ENCODE assay signal across 21 mouse cellular contexts in genomic region chr9:20411460-20411859, GRCm38 (mm10). TPM values are rescaled to one million over a fixed set of nuclear protein-coding genes. Genes with fewer than 3 reads are reported as not detected.
DNase-seq lines count a peak whose midpoint lies in the region; ATAC-seq and TF ChIP-seq lines count a peak whose summit lies in the region.
"Had no signal": no experiment of that assay in that cellular context is flagged by ENCODE, and none has a peak within 500 bp of the region (broad histone marks: within the 10 kb centered on the region; RNA-seq: fewer than 3 reads in every experiment).

No protein-coding gene starts in this region.

- no peaks in the 10 kb centered on the region for H3K36me3 ChIP-seq in heart, adult 2 months (ENCODE audit: control insufficient read depth, insufficient read depth, low read length)
- H3K36me3 ChIP-seq in hindbrain, embryonic 16.5 days (ENCODE audit: control insufficient read depth, insufficient read depth, low read length), result no peaks in the 10 kb centered on the region
- H3K36me3 ChIP-seq: embryonic facial prominence, embryonic 10.5 days; embryonic facial prominence, embryonic 12.5 days; forebrain, embryonic 15.5 days had no signal

- H3K27ac ChIP-seq in heart, adult 2 months, result no peak overlapping the region
- H3K27ac ChIP-seq in hindbrain, embryonic 16.5 days (ENCODE audit: low read depth, low read length), result no peak overlapping the region
- H3K27ac ChIP-seq: embryonic facial prominence, embryonic 10.5 days; embryonic facial prominence, embryonic 12.5 days; forebrain, embryonic 13.5 days; forebrain, embryonic 15.5 days had no signal

- H3K27me3 ChIP-seq in heart, adult 2 months (ENCODE audit: control insufficient read depth, insufficient read depth, low read length), result no peaks in the 10 kb centered on the region
- no peaks in the 10 kb centered on the region for H3K27me3 ChIP-seq in hindbrain, embryonic 16.5 days (replicated peaks; ENCODE audit: control insufficient read depth, insufficient read depth, low read length)
- H3K27me3 ChIP-seq: embryonic facial prominence, embryonic 12.5 days; forebrain, embryonic 13.5 days; forebrain, embryonic 15.5 days; Patski had no signal

- no peak overlapping the region for H3K4me2 ChIP-seq in hindbrain, embryonic 16.5 days (ENCODE audit: low read length)
- H3K4me2 ChIP-seq: embryonic facial prominence, embryonic 12.5 days; forebrain, embryonic 13.5 days; forebrain, embryonic 15.5 days had no signal

- no peaks in the 10 kb centered on the region; the same call in 1 of the 2 replicates for H3K9me3 ChIP-seq in hindbrain, embryonic 16.5 days (ENCODE audit: control insufficient read depth, low read length)
- H3K9me3 ChIP-seq: embryonic facial prominence, embryonic 10.5 days; embryonic facial prominence, embryonic 12.5 days; forebrain, embryonic 13.5 days; forebrain, embryonic 15.5 days had no signal

- no peak for TF ChIP-seq EP300 in heart, adult 2 months (IDR thresholded peaks at IDR 0.05; ENCODE audit: insufficient read depth, low read depth, low read length)

- H3K79me2 ChIP-seq in heart, adult 2 months (replicated peaks; ENCODE audit: control insufficient read depth, insufficient read depth, low read length), result no peaks in the 10 kb centered on the region

- no peak for DNase-seq in heart, adult 2 months
- DNase-seq in heart, adult 18-20 months, result no peak
- DNase-seq in 416B (ENCODE audit: low read depth), result peak; percentile 16
- DNase-seq in ES-CJ7 (ENCODE audit: low read depth, low spot score), result peak; percentile 17
- peak; percentile 23 for DNase-seq in R1 (ENCODE audit: low read depth, low spot score)
- DNase-seq in left cerebral cortex, postnatal 25 days (ENCODE audit: low spot score in 2 of 2), result no peak
- DNase-seq: adrenal gland, adult 2 months; adrenal gland, postnatal 10 days; adrenal gland, postnatal 36 days; cerebellum, adult 11-12 months; cerebellum, adult 2 months; cerebellum, adult 9-10 months; cerebellum, postnatal 10 days; cerebellum, postnatal 25 days; forebrain, postnatal 0 days had no signal

- H3K4me1 ChIP-seq in heart, adult 2 months (ENCODE audit: control insufficient read depth, insufficient read depth, low read length), result no peaks in the 10 kb centered on the region; the same call in 1 of the 2 replicates
- no peaks in the 10 kb centered on the region for H3K4me1 ChIP-seq in hindbrain, embryonic 16.5 days (ENCODE audit: control insufficient read depth, insufficient read depth, low read depth, low read length)
- H3K4me1 ChIP-seq: embryonic facial prominence, embryonic 10.5 days; embryonic facial prominence, embryonic 12.5 days; forebrain, embryonic 13.5 days; forebrain, embryonic 15.5 days had no signal

- intact Hi-C loops in heart, adult 2 months (cut with DNase I), result no loop called here
- intact Hi-C loops in left cerebral cortex, postnatal 25 days (cut with DNase I), result no loop called here

- H3K4me3 ChIP-seq in heart, adult 2 months, result no peak overlapping the region
- H3K4me3 ChIP-seq in hindbrain, embryonic 16.5 days (ENCODE audit: low read length), result no peak overlapping the region
- H3K4me3 ChIP-seq: embryonic facial prominence, embryonic 10.5 days; embryonic facial prominence, embryonic 12.5 days; forebrain, embryonic 13.5 days; forebrain, embryonic 15.5 days had no signal

- no peak overlapping the region for H3K9ac ChIP-seq in heart, adult 2 months (ENCODE audit: low read depth, low read length)
- no peak overlapping the region for H3K9ac ChIP-seq in hindbrain, embryonic 16.5 days (ENCODE audit: low read depth, low read length)
- H3K9ac ChIP-seq: embryonic facial prominence, embryonic 12.5 days; forebrain, embryonic 13.5 days; forebrain, embryonic 15.5 days; forebrain, postnatal 0 days had no signal

- TF ChIP-seq CTCF in heart, adult 2 months (IDR thresholded peaks at IDR 0.05), result 0 out of 2 replicates have a peak, but pooled peaks have one; percentile 8

- no peak for TF ChIP-seq POLR2A in heart, adult 2 months (IDR thresholded peaks at IDR 0.05; ENCODE audit: insufficient read depth, low read depth, low read length)

- WGBS in heart, adult 2 months, result 35% methylated on average over 1 of the region's 1 CpGs
- 22% methylated on average over 1 of the region's 1 CpGs for WGBS in hindbrain, embryonic 16.5 days

- ATAC-seq in hindbrain, embryonic 16.5 days, result no peak
- ATAC-seq: forebrain, embryonic 13.5 days; forebrain, embryonic 15.5 days; forebrain, postnatal 0 days; Patski had no signal

RNA-seq across cellular contexts. Expression of gene Zfp560, which starts 26.5 kb away (rescaled TPM):
- 10 to 100 TPM in 1 of 2 experiments, 1 to 10 TPM in 1; 9.9 to 11.0 TPM for total RNA-seq in heart, adult 2 months (2021)
- 10.1 and 13.6 TPM in 2 replicates for polyA plus RNA-seq in heart, adult 2 months (2012; rRNA removed)
- 10 to 100 TPM; 11.2 to 12.9 TPM for total RNA-seq in heart, adult 18-20 months (2021)
- polyA plus RNA-seq in hindbrain, embryonic 16.5 days (2015; fragmentation: Nextera tagmentation; extraction: Ambion mirVana), result 34.5 and 37.4 TPM in 2 replicates
- total RNA-seq in left cerebral cortex, postnatal 25 days (2021), result 10 to 100 TPM in 1 of 2 experiments, 1 to 10 TPM in 1; 8.7 to 11.3 TPM

RNA-seq across cellular contexts. Expression of gene Zfp26, which starts 48.5 kb away (rescaled TPM):
- 1 to 10 TPM; 7.5 to 9.8 TPM for total RNA-seq in heart, adult 2 months (2021)
- 1.4 and 3.2 TPM in 2 replicates for polyA plus RNA-seq in heart, adult 2 months (2012; rRNA removed)
- 1 to 10 TPM; 7.4 to 9.2 TPM for total RNA-seq in heart, adult 18-20 months (2021)
- 12.3 and 13.8 TPM in 2 replicates for polyA plus RNA-seq in hindbrain, embryonic 16.5 days (2015; fragmentation: Nextera tagmentation; extraction: Ambion mirVana)
- 10 to 100 TPM; 23.6 to 25.7 TPM for total RNA-seq in left cerebral cortex, postnatal 25 days (2021)

Comparison
In these comparisons a context has a peak if more than half of its experiments do, and no peak if none do; other contexts are left out.
1. DNase-seq: peak in 416B (single experiment), ES-CJ7 (single experiment) and R1 (single experiment); none in heart, adult 2 months (0 of 2), heart, adult 18-20 months (0 of 2) and left cerebral cortex, postnatal 25 days (0 of 2).